Mouse (Mus musculus): ENCODE results near the gene Olfr1359.
"Not testable (repeated sequence)": the region's sequence is repeated elsewhere in the genome, so short reads cannot be mapped to it uniquely, and the experiment has no call there.

Gene Olfr1359

GRCm38 (mm10) chr13:21727948-21728572 is 30.1 kb downstream of the Olfr1359 start:
- DNase-seq = no peak

- DNase-seq = no peak
Measured at GRCm38 (mm10) chr13:21729544-21729943, 31.6 kb downstream of the Olfr1359 start.

- DNase-seq = no peak
Measured at GRCm38 (mm10) chr13:21733466-21733865, 35.6 kb downstream of the Olfr1359 start.

- DNase-seq = peak; percentile 71
Measured at GRCm38 (mm10) chr13:21734010-21734905, 36.3 kb downstream of the Olfr1359 start.

- peak; percentile 49 for DNase-seq
Measured at GRCm38 (mm10) chr13:21734906-21735767, 37.2 kb downstream of the Olfr1359 start, which contains the start of gene Hist1h4j. Gene Hist1h4j (plus strand): TSS chr13:21735064.

GRCm38 (mm10) chr13:21745006-21745405 is 47.1 kb downstream of the Olfr1359 start:
- no peak for DNase-seq

GRCm38 (mm10) chr13:21749387-21750158 is 51.7 kb downstream of the Olfr1359 start:
- DNase-seq = no peak

GRCm38 (mm10) chr13:21750159-21751017 is 52.5 kb downstream of the Olfr1359 start, which contains the start of gene Hist1h4k:
Gene Hist1h4k (minus strand): TSS chr13:21750505.
- peak; percentile 74 for DNase-seq

GRCm38 (mm10) chr13:21751417-21751816 is 53.5 kb downstream of the Olfr1359 start:
- DNase-seq = no peak

GRCm38 (mm10) chr13:21751827-21752226 is 53.9 kb downstream of the Olfr1359 start:
- DNase-seq = no peak

GRCm38 (mm10) chr13:21752356-21752755 is 54.4 kb downstream of the Olfr1359 start:
- DNase-seq = no peak

GRCm38 (mm10) chr13:21753051-21753523 is 55.2 kb downstream of the Olfr1359 start:
- no peak for DNase-seq

GRCm38 (mm10) chr13:21753524-21754285 is 55.8 kb downstream of the Olfr1359 start, which contains the start of the genes Hist1h2ak and Hist1h2bn:
Gene Hist1h2ak (minus strand): TSS chr13:21753827.
Gene Hist1h2bn (plus strand): TSS chr13:21754123.
- DNase-seq = peak; percentile 15

- DNase-seq = not testable (repeated sequence)
Measured at GRCm38 (mm10) chr13:21754294-21755001, 56.5 kb downstream of the Olfr1359 start.

- no peak for DNase-seq
Measured at GRCm38 (mm10) chr13:21755707-21756106, 57.8 kb downstream of the Olfr1359 start.
